Mouse (Mus musculus): ENCODE measurements at regions not wholly inside any gene's neighbourhood (a gene's known extent, or its start where the extent isn't known, plus 50 kb on each side); places are given as distances from the start of the nearest gene placed in this dataset.

- H3K36me3 ChIP-seq (ENCODE audit: control insufficient read depth, insufficient read depth, low read length) = no peaks in the 10 kb centered on the region
- H3K27ac ChIP-seq (replicated peaks; ENCODE audit: insufficient read depth, low read depth, low read length) = no peak overlapping the region
- no peak overlapping the region for H3K4me3 ChIP-seq (ENCODE audit: insufficient read depth, low read depth, low read length)
- H3K9ac ChIP-seq (ENCODE audit: low read depth, low read length) = no peak overlapping the region
- DNase-seq (ENCODE audit: extremely low read depth, low read depth, low spot score) = no peak
- H3K4me1 ChIP-seq (ENCODE audit: control insufficient read depth, insufficient read depth, low read length) = no peaks in the 10 kb centered on the region
- no peaks in the 10 kb centered on the region for H3K27me3 ChIP-seq (ENCODE audit: control insufficient read depth, insufficient read depth, low read length)
- H3K79me2 ChIP-seq (ENCODE audit: control insufficient read depth, insufficient read depth, low read length) = no peaks in the 10 kb centered on the region
- 75% methylated on average over 16 of the region's 16 CpGs for WGBS
- TF ChIP-seq POLR2A (IDR thresholded peaks at IDR 0.05; ENCODE audit: extremely low read depth, insufficient read depth, low read length) (no peak), CTCF (IDR thresholded peaks at IDR 0.05; ENCODE audit: low read depth, low read length) (no peak)
These were observed 372.4 kb downstream of the Foxo1 start for GRCm38 (mm10) chr3:52640250-52641147.

- H3K9ac ChIP-seq (ENCODE audit: low read depth, low read length) = no peak overlapping the region
- whole genome bisulfite sequencing = 96% methylated on average over 5 of the region's 5 CpGs
- H3K27me3 ChIP-seq (ENCODE audit: control insufficient read depth, insufficient read depth, low read length) = no peaks in the 10 kb centered on the region
- H3K4me1 ChIP-seq (ENCODE audit: control insufficient read depth, insufficient read depth, low read length) = no peaks in the 10 kb centered on the region
- no peaks in the 10 kb centered on the region for H3K79me2 ChIP-seq (ENCODE audit: control insufficient read depth, insufficient read depth, low read length)
- H3K36me3 ChIP-seq (ENCODE audit: control insufficient read depth, insufficient read depth, low read length) = no peaks in the 10 kb centered on the region
- H3K4me3 ChIP-seq (ENCODE audit: insufficient read depth, low read depth, low read length) = no peak overlapping the region
- no peak overlapping the region for H3K27ac ChIP-seq (replicated peaks; ENCODE audit: insufficient read depth, low read depth, low read length)
- no peak for TF ChIP-seq CTCF (IDR thresholded peaks at IDR 0.05; ENCODE audit: low read depth, low read length)
- TF ChIP-seq POLR2A (IDR thresholded peaks at IDR 0.05; ENCODE audit: extremely low read depth, insufficient read depth, low read length) = no peak
- DNase-seq (ENCODE audit: extremely low read depth, low read depth, low spot score) = no peak
These were observed 370.7 kb downstream of the Foxo1 start for GRCm38 (mm10) chr3:52638816-52639215.

- Histone ChIP-seq H3K27me3 (ENCODE audit: control insufficient read depth, insufficient read depth, low read length) (no peaks in the 10 kb centered on the region), H3K4me3 (ENCODE audit: insufficient read depth, low read depth, low read length) (no peak overlapping the region), H3K27ac (replicated peaks; ENCODE audit: insufficient read depth, low read depth, low read length) (no peak overlapping the region), H3K9ac (ENCODE audit: low read depth, low read length) (no peak overlapping the region), H3K4me1 (ENCODE audit: control insufficient read depth, insufficient read depth, low read length) (no peaks in the 10 kb centered on the region), H3K79me2 (ENCODE audit: control insufficient read depth, insufficient read depth, low read length) (no peaks in the 10 kb centered on the region), H3K36me3 (ENCODE audit: control insufficient read depth, insufficient read depth, low read length) (no peaks in the 10 kb centered on the region)
- peak; percentile 17 for DNase-seq (ENCODE audit: extremely low read depth, low read depth, low spot score)
- no peak for TF ChIP-seq CTCF (IDR thresholded peaks at IDR 0.05; ENCODE audit: low read depth, low read length)
- no peak for TF ChIP-seq POLR2A (IDR thresholded peaks at IDR 0.05; ENCODE audit: extremely low read depth, insufficient read depth, low read length)
- WGBS = 66% methylated on average over 6 of the region's 6 CpGs
These were observed 366.2 kb downstream of the Foxo1 start for GRCm38 (mm10) chr3:52634353-52634752.

GRCm38 (mm10) chr3:52633491-52634100 lies 365.5 kb downstream of the Foxo1 start:
- TF ChIP-seq POLR2A (IDR thresholded peaks at IDR 0.05; ENCODE audit: extremely low read depth, insufficient read depth, low read length) = no peak
- no peak for TF ChIP-seq CTCF (IDR thresholded peaks at IDR 0.05; ENCODE audit: low read depth, low read length)
- H3K4me1 ChIP-seq (ENCODE audit: control insufficient read depth, insufficient read depth, low read length) = no peaks in the 10 kb centered on the region
- 88% methylated on average over 15 of the region's 15 CpGs for WGBS
- H3K79me2 ChIP-seq (ENCODE audit: control insufficient read depth, insufficient read depth, low read length) = no peaks in the 10 kb centered on the region
- H3K9ac ChIP-seq (ENCODE audit: low read depth, low read length) = no peak overlapping the region
- no peak for DNase-seq (ENCODE audit: extremely low read depth, low read depth, low spot score)
- no peaks in the 10 kb centered on the region for H3K27me3 ChIP-seq (ENCODE audit: control insufficient read depth, insufficient read depth, low read length)
- H3K27ac ChIP-seq (replicated peaks; ENCODE audit: insufficient read depth, low read depth, low read length) = no peak overlapping the region
- no peaks in the 10 kb centered on the region for H3K36me3 ChIP-seq (ENCODE audit: control insufficient read depth, insufficient read depth, low read length)
- H3K4me3 ChIP-seq (ENCODE audit: insufficient read depth, low read depth, low read length) = no peak overlapping the region

GRCm38 (mm10) chr3:52632635-52633034 lies 364.5 kb downstream of the Foxo1 start:
- WGBS = 86% methylated on average over 2 of the region's 2 CpGs
- no peak for DNase-seq (ENCODE audit: extremely low read depth, low read depth, low spot score)

GRCm38 (mm10) chr3:52630209-52630608 lies 362.1 kb downstream of the Foxo1 start:
- Histone ChIP-seq H3K27me3 (ENCODE audit: control insufficient read depth, insufficient read depth, low read length) (no peaks in the 10 kb centered on the region), H3K27ac (replicated peaks; ENCODE audit: insufficient read depth, low read depth, low read length) (no peak overlapping the region), H3K4me1 (ENCODE audit: control insufficient read depth, insufficient read depth, low read length) (no peaks in the 10 kb centered on the region), H3K79me2 (ENCODE audit: control insufficient read depth, insufficient read depth, low read length) (no peaks in the 10 kb centered on the region), H3K4me3 (ENCODE audit: insufficient read depth, low read depth, low read length) (no peak overlapping the region), H3K9ac (ENCODE audit: low read depth, low read length) (no peak overlapping the region), H3K36me3 (ENCODE audit: control insufficient read depth, insufficient read depth, low read length) (no peaks in the 10 kb centered on the region)
- WGBS = 86% methylated on average over 5 of the region's 5 CpGs
- DNase-seq (ENCODE audit: extremely low read depth, low read depth, low spot score) = no peak
- TF ChIP-seq POLR2A (IDR thresholded peaks at IDR 0.05; ENCODE audit: extremely low read depth, insufficient read depth, low read length) (no peak), CTCF (IDR thresholded peaks at IDR 0.05; ENCODE audit: low read depth, low read length) (no peak)

More at GRCm38 (mm10) chr3:52632635-52633034, 364.5 kb downstream of the Foxo1 start:
- Histone ChIP-seq H3K27ac (replicated peaks; ENCODE audit: insufficient read depth, low read depth, low read length) (no peak overlapping the region), H3K79me2 (ENCODE audit: control insufficient read depth, insufficient read depth, low read length) (no peaks in the 10 kb centered on the region), H3K36me3 (ENCODE audit: control insufficient read depth, insufficient read depth, low read length) (no peaks in the 10 kb centered on the region), H3K4me3 (ENCODE audit: insufficient read depth, low read depth, low read length) (no peak overlapping the region), H3K27me3 (ENCODE audit: control insufficient read depth, insufficient read depth, low read length) (no peaks in the 10 kb centered on the region), H3K4me1 (ENCODE audit: control insufficient read depth, insufficient read depth, low read length) (no peaks in the 10 kb centered on the region), H3K9ac (ENCODE audit: low read depth, low read length) (no peak overlapping the region)
- no peak for TF ChIP-seq CTCF (IDR thresholded peaks at IDR 0.05; ENCODE audit: low read depth, low read length)
- TF ChIP-seq POLR2A (IDR thresholded peaks at IDR 0.05; ENCODE audit: extremely low read depth, insufficient read depth, low read length) = no peak
